Mouse (Mus musculus): ENCODE results near the gene Dnah2.
"Not testable (repeated sequence)": the region's sequence is repeated elsewhere in the genome, so short reads cannot be mapped to it uniquely, and the experiment has no call there.

Dnah2 gene

GRCm38 (mm10) chr11:69563373-69563772, 14.5 kb upstream of the Dnah2 start:
- no peak for DNase-seq (ENCODE audit: low spot score)

- no peak for DNase-seq (ENCODE audit: low spot score)
Measured at GRCm38 (mm10) chr11:69560896-69561854, 12.3 kb upstream of the Dnah2 start.

GRCm38 (mm10) chr11:69559851-69560765, 11.2 kb upstream of the Dnah2 start, which contains the start of gene Efnb3:
Gene Efnb3 (minus strand): TSS chr11:69560205.
- DNase-seq (ENCODE audit: low spot score) = no peak

GRCm38 (mm10) chr11:69559183-69559582, 10.3 kb upstream of the Dnah2 start:
- no peak for DNase-seq (ENCODE audit: low spot score)

- DNase-seq (ENCODE audit: low spot score) = no peak
Measured at GRCm38 (mm10) chr11:69558756-69559155, 9.8 kb upstream of the Dnah2 start.

- DNase-seq (ENCODE audit: low spot score) = no peak
Measured at GRCm38 (mm10) chr11:69557381-69557958, 8.6 kb upstream of the Dnah2 start.

- DNase-seq (ENCODE audit: low spot score) = no peak
Measured at GRCm38 (mm10) chr11:69554539-69555140, 5.7 kb upstream of the Dnah2 start.

GRCm38 (mm10) chr11:69553341-69553721, 4.4 kb upstream of the Dnah2 start:
- DNase-seq (ENCODE audit: low spot score) = no peak

GRCm38 (mm10) chr11:69552622-69553340, 3.9 kb upstream of the Dnah2 start:
- no peak for DNase-seq (ENCODE audit: low spot score)

GRCm38 (mm10) chr11:69551310-69551709, 2.4 kb upstream of the Dnah2 start:
- no peak for DNase-seq (ENCODE audit: low spot score)

GRCm38 (mm10) chr11:69547071-69547470, 1.8 kb downstream of the Dnah2 start:
- DNase-seq (ENCODE audit: low spot score) = no peak

GRCm38 (mm10) chr11:69546423-69547053, 2.4 kb downstream of the Dnah2 start:
- no peak for DNase-seq (ENCODE audit: low spot score)

- DNase-seq (ENCODE audit: low spot score) = no peak
Measured at GRCm38 (mm10) chr11:69545957-69546356, 3.0 kb downstream of the Dnah2 start.

- no peak for DNase-seq (ENCODE audit: low spot score)
Measured at GRCm38 (mm10) chr11:69543598-69543997, 5.3 kb downstream of the Dnah2 start.

GRCm38 (mm10) chr11:69541741-69542140, 7.2 kb downstream of the Dnah2 start:
- not testable (repeated sequence) for DNase-seq (ENCODE audit: low spot score)

- no peak for DNase-seq (ENCODE audit: low spot score)
Measured at GRCm38 (mm10) chr11:69540700-69541099, 8.2 kb downstream of the Dnah2 start.

GRCm38 (mm10) chr11:69534990-69535389, 13.9 kb downstream of the Dnah2 start:
- no peak for DNase-seq (ENCODE audit: low spot score)

GRCm38 (mm10) chr11:69532480-69533150, 16.3 kb downstream of the Dnah2 start:
- DNase-seq (ENCODE audit: low spot score) = no peak

GRCm38 (mm10) chr11:69530755-69531154, 18.2 kb downstream of the Dnah2 start:
- not testable (repeated sequence) for DNase-seq (ENCODE audit: low spot score)

- not testable (repeated sequence) for DNase-seq (ENCODE audit: low spot score)
Measured at GRCm38 (mm10) chr11:69530281-69530680, 18.6 kb downstream of the Dnah2 start.
